24 mouse cellular contexts compared by ENCODE assay signal in genomic region chr7:51360134-51360533, GRCm38 (mm10).
A peak's percentile ranks its signal among the peaks of the same experiment; 100 is the strongest.
DNase-seq lines count a peak whose midpoint lies in the region; ATAC-seq lines count a peak whose summit lies in the region.
"Had no signal": no experiment of that assay in that cellular context is flagged by ENCODE, and none has a peak within 500 bp of the region (broad histone marks: within the 10 kb centered on the region; RNA-seq: fewer than 3 reads in every experiment).

No protein-coding gene starts in this region.

- WGBS in stomach, embryonic 16.5 days = 63% methylated on average over 3 of the region's 3 CpGs
- 87% methylated on average over 3 of the region's 3 CpGs for WGBS in forebrain, embryonic 15.5 days
- WGBS in neural tube, embryonic 15.5 days = 87% methylated on average over 3 of the region's 3 CpGs

- intact Hi-C loops in left cerebral cortex, postnatal 14 days (cut with DNase I) = no loop called here

- peak; percentile 47 for DNase-seq in layer of hippocampus, adult 9-11 months
- no peak for DNase-seq in layer of hippocampus, postnatal 36 days
- DNase-seq in frontal cortex, adult 2 months (ENCODE audit: extremely low spot score in 1 of 2, low spot score in 1 of 2) = peak; percentile 59 to 60
- DNase-seq in left cerebral cortex, postnatal 14 days (ENCODE audit: low spot score in 2 of 2) = peak; percentile 17 to 54
- DNase-seq: B cell, adult 2 months; cerebellum, adult 8-10 months; gastrocnemius, postnatal 10 days; heart, adult 18-20 months; kidney, adult 2 months; kidney, postnatal 25 days; lung, adult 18-20 months; lung, postnatal 14 days; midbrain, embryonic 14.5 days had no signal

- H3K4me2 ChIP-seq in stomach, embryonic 16.5 days (ENCODE audit: low read depth, low read length) = no peak overlapping the region
- no peak overlapping the region for H3K4me2 ChIP-seq in forebrain, embryonic 15.5 days (replicated peaks)
- H3K4me2 ChIP-seq in neural tube, embryonic 15.5 days = no peak overlapping the region
- H3K4me2 ChIP-seq: embryonic facial prominence, embryonic 13.5 days; heart, embryonic 13.5 days; hindbrain, embryonic 13.5 days had no signal

- H3K9me3 ChIP-seq in stomach, embryonic 16.5 days (replicated peaks; ENCODE audit: control insufficient read depth, low read length) = no peaks in the 10 kb centered on the region
- no peaks in the 10 kb centered on the region for H3K9me3 ChIP-seq in forebrain, embryonic 15.5 days
- H3K9me3 ChIP-seq in neural tube, embryonic 15.5 days (replicated peaks) = no peaks in the 10 kb centered on the region
- H3K9me3 ChIP-seq: embryonic facial prominence, embryonic 13.5 days; heart, embryonic 13.5 days; hindbrain, embryonic 13.5 days; limb, embryonic 10.5 days had no signal

- ATAC-seq in stomach, embryonic 16.5 days (ENCODE audit: insufficient read depth, low FRiP score) = peak; percentile 77
- no peak for ATAC-seq in forebrain, embryonic 15.5 days (replicated peaks)
- ATAC-seq in neural tube, embryonic 15.5 days (ENCODE audit: low FRiP score) = no peak
- ATAC-seq: forebrain, embryonic 16.5 days; inflammation-experienced regulatory T-cells, adult 6 months had no signal

- no peaks in the 10 kb centered on the region for H3K36me3 ChIP-seq in stomach, embryonic 16.5 days (ENCODE audit: control insufficient read depth, insufficient read depth, low read length)
- no peaks in the 10 kb centered on the region for H3K36me3 ChIP-seq in forebrain, embryonic 15.5 days
- H3K36me3 ChIP-seq in neural tube, embryonic 15.5 days = no peaks in the 10 kb centered on the region
- H3K36me3 ChIP-seq: embryonic facial prominence, embryonic 13.5 days; heart, embryonic 13.5 days; hindbrain, embryonic 13.5 days; limb, embryonic 10.5 days had no signal

- no peaks in the 10 kb centered on the region for H3K4me1 ChIP-seq in stomach, embryonic 16.5 days (ENCODE audit: control insufficient read depth, insufficient read depth, low read length)
- no peaks in the 10 kb centered on the region for H3K4me1 ChIP-seq in forebrain, embryonic 15.5 days
- no peaks in the 10 kb centered on the region for H3K4me1 ChIP-seq in neural tube, embryonic 15.5 days
- H3K4me1 ChIP-seq: embryonic facial prominence, embryonic 13.5 days; heart, embryonic 13.5 days; hindbrain, embryonic 13.5 days; limb, embryonic 10.5 days; megakaryocyte, embryonic 14.5 days had no signal

- H3K9ac ChIP-seq in stomach, embryonic 16.5 days (ENCODE audit: low read length) = no peak overlapping the region
- H3K9ac ChIP-seq in forebrain, embryonic 15.5 days (replicated peaks) = no peak overlapping the region
- no peak overlapping the region for H3K9ac ChIP-seq in neural tube, embryonic 15.5 days (replicated peaks)
- H3K9ac ChIP-seq: embryonic facial prominence, embryonic 13.5 days; heart, embryonic 13.5 days; hindbrain, embryonic 13.5 days had no signal

- H3K4me3 ChIP-seq in stomach, embryonic 16.5 days (replicated peaks; ENCODE audit: low read length) = no peak overlapping the region
- no peak overlapping the region for H3K4me3 ChIP-seq in forebrain, embryonic 15.5 days
- no peak overlapping the region for H3K4me3 ChIP-seq in neural tube, embryonic 15.5 days (replicated peaks)
- H3K4me3 ChIP-seq: embryonic facial prominence, embryonic 13.5 days; heart, embryonic 13.5 days; hindbrain, embryonic 13.5 days; limb, embryonic 10.5 days; megakaryocyte, embryonic 14.5 days; myocyte had no signal

- H3K27ac ChIP-seq in stomach, embryonic 16.5 days (ENCODE audit: low read length) = no peak overlapping the region
- no peak overlapping the region for H3K27ac ChIP-seq in forebrain, embryonic 15.5 days (replicated peaks)
- H3K27ac ChIP-seq in neural tube, embryonic 15.5 days (replicated peaks) = no peak overlapping the region
- H3K27ac ChIP-seq: embryonic facial prominence, embryonic 13.5 days; heart, embryonic 13.5 days; hindbrain, embryonic 13.5 days; limb, embryonic 10.5 days had no signal

- H3K27me3 ChIP-seq in stomach, embryonic 16.5 days (ENCODE audit: control insufficient read depth, insufficient read depth, low read length) = no peaks in the 10 kb centered on the region
- no peaks in the 10 kb centered on the region for H3K27me3 ChIP-seq in forebrain, embryonic 15.5 days
- no peaks in the 10 kb centered on the region for H3K27me3 ChIP-seq in neural tube, embryonic 15.5 days (replicated peaks)
- H3K27me3 ChIP-seq: embryonic facial prominence, embryonic 13.5 days; heart, embryonic 13.5 days; hindbrain, embryonic 13.5 days; megakaryocyte, embryonic 14.5 days had no signal

Comparison
In these comparisons a context has a peak if more than half of its experiments do, and no peak if none do; other contexts are left out.
1. DNase-seq: peak in layer of hippocampus, adult 9-11 months (single experiment), frontal cortex, adult 2 months (2 of 2) and left cerebral cortex, postnatal 14 days (2 of 2); none in layer of hippocampus, postnatal 36 days (0 of 2).